Mouse (Mus musculus) left cerebral cortex, adult 11 months (tissue): ENCODE results near the gene Gja5.

Source experiments
- DNase-seq: peaks from one replicate; pipeline ENCODE4 v3.0.0; 2022; ENCODE audit warnings: low spot score

The Gja5 gene

DNA sequence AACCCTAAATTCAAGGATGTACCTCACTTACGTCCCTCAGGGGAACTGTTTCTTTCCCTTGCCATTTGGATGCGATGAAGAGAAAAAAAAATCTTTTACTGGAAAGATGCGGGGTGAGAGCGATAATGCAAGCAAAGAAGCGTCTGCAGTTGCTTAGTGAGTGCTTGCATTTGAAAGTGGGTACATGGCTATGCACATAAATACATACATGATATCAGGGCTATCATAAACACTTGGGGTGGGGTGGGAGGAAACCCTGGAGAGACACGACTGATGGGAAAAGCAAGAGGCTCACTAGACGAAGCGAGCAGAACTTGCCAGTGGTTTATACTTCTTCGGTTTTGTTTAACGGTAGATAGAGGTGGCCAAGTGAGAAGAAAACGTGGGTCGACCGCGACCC lies at the start of gene Gja5:
TSS of gene Gja5 (plus strand) at position 301 of the 400 bp plus-strand sequence.
- no peak for DNase-seq

- DNase-seq: no peak
These were observed 48.7 kb upstream of the Gja5 start for GRCm38 (mm10) chr3:96855833-96856232.

- no peak for DNase-seq
These were observed 44.0 kb upstream of the Gja5 start for GRCm38 (mm10) chr3:96860498-96860897.

GRCm38 (mm10) chr3:96867863-96868262 lies 36.6 kb upstream of the Gja5 start:
- DNase-seq: no peak

DNA sequence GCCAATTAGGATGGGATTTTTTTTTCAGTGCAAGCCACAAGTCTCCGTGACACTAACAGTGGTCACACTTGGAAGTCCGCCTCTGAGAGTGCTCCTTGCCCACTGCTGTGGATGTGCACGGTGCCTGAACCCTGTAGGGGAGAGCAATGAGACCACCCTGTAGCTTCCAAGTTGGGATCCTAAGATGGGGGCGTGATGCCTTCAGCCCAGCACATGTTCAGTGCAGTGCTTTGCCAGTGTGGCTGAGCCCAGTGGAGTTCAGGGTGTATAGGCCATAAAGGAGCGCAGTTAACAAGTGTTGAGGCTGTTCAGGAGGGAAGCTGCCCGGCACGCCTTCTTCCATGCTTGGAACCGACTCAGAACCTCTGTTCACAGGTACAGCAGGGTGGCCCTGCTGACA lies 35.9 kb upstream of the Gja5 start:
- DNase-seq: no peak

- DNase-seq: no peak
These were observed 35.4 kb upstream of the Gja5 start for GRCm38 (mm10) chr3:96869091-96869490.

DNA sequence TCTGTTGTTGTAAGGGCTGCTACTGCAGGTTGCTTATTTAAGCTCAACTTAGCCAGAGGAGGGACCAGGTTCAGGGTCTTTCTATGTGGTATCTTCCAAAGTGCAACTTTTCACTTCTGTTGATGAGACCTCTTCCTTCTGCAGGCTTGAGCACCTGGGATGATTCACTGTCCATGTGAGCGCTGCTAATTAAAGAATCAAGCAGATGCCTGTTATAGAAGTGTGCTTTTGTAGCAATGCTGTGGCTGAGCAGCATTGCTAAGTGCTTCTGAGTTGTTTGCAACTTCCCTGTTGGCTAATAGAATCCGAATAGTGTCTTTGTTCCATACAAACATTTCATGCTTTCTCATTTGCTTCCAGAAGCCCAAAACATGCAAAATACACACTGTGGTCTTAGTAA lies 34.2 kb upstream of the Gja5 start:
- no peak for DNase-seq

DNA sequence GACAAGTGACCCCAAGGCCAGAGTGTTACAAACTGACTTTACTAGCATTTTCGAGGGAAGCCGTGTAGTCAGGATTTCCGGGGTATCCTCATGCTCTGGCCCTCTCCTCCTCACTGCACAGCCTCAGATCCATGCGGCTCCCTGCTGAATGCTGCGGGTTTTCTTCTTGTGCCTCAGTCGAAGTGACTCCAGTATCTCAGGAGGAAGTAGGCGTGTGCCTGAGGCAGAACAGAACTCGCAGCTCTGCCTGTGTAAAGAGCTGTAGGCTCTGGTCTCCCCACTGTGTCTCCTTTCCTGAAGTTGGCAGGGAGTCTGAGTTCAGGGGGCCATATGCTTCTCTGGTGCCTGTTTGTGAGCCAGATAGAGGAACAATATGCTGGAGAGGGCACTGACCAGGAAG lies 33.4 kb upstream of the Gja5 start:
- DNase-seq: no peak

DNA sequence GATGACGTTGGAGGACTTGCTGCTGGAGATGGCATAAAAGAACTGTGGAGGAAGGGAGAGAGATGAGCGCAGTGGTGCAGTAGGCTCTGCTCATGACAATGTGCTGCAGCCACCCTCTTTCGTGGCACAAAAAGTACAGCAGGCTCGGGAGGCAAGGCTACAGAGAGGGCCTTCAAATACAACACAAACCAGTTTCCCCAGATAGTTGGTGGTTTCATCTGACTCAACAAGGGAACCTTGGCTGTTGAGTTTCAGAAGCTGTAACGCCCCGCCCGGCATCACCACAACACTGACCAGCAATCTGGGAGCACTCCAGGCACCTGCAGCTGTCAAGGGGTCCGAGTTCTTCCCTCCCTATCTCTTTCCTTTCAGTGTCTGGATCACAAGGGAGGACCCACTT lies 32.0 kb upstream of the Gja5 start:
- no peak for DNase-seq

DNA sequence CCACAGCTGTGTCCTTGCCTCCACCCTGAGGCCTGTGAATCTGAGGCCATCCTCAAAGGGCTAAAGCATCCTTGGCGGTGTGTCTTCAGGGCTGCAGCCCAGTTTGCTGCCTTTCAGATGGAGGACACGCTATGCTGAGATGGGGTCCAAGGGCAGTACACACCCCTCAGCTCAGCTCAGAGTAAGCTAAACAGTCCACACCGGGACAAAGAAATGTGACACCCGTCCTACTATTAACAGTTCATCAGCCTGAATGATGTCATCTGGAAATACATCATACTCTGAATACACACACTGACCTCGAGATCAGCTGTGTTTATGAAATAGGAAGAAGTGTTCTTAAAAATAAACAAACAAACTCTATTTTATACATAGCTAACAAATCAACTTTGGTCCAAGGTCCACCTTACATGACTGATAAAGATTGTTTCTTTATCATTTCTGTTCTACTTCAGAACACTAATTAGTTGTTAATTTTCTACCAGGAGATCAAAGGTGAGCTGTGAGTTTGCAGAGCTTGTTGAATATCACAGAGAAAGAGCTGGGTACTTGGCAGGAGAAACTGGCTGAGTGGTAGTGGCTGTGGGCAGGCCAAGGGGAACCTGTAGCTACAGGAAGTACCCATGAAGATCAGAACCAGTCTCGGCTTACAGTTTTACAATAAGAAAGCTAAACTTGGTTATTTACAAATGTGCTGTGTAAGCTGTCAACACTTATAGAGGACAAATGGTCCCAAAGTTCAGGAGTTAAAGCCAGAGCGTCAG lies 29.5 kb upstream of the Gja5 start:
- DNase-seq: no peak

DNA sequence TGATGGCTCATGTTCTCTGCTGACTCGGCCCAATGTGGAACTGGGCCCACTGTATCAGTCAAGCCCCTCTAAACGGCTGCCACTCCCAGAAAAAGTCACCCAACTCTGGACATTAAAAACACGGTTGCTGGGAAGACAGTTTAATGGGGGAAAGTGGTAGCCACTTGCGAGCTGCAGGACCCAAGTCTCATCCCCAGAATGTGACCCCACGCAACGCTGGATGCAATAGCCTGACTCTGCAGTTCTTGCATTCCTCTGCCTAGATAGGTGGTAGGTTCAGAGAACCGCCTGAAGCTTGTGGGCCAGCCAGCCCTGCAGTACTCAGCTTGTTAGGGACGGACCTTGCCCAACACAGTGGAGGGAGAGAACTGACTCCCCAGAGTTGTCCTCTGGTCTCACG lies 25.0 kb upstream of the Gja5 start:
- no peak for DNase-seq

DNA sequence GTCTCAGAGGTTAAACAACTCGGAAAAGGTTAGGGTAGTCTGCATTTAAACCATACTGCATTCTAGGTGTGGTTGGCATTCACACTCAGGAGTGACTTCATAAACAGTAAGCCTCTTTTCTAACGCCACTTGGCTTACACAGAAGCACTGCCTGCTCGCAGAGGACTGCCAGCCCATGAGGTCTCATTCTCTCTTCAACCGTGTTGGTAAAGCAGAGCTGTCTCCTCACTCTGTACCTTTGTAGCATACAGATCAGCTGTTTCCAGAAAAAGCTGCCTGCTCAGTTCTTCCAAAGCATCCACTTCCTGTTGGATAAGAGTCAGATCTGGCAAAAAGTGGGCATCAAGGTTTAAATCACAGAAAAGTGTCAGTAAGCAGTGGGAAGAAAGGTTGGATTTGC lies 24.1 kb upstream of the Gja5 start:
- no peak for DNase-seq

GRCm38 (mm10) chr3:96881557-96881956 lies 22.9 kb upstream of the Gja5 start:
- DNase-seq: no peak

GRCm38 (mm10) chr3:96882061-96882849 lies 22.2 kb upstream of the Gja5 start:
- no peak for DNase-seq

DNA sequence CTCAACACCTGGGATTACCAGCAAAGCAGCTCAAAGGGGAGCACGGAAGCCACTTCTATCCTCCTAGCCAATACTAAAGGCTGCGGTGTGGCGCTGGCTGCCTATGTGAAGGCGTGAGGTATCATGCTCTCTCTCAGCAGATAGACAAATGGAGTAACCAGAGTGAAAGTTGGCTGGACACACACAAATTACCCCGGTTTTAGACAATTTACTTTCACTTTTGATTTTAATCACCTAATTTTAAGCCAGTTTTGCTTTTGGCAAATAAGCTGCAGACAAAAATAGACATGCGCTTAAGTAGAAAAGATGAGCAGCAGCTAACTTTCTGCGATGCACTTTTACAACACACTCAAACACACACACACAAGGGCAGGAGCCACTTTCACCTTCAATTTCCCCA lies 20.8 kb upstream of the Gja5 start:
- DNase-seq: no peak

DNA sequence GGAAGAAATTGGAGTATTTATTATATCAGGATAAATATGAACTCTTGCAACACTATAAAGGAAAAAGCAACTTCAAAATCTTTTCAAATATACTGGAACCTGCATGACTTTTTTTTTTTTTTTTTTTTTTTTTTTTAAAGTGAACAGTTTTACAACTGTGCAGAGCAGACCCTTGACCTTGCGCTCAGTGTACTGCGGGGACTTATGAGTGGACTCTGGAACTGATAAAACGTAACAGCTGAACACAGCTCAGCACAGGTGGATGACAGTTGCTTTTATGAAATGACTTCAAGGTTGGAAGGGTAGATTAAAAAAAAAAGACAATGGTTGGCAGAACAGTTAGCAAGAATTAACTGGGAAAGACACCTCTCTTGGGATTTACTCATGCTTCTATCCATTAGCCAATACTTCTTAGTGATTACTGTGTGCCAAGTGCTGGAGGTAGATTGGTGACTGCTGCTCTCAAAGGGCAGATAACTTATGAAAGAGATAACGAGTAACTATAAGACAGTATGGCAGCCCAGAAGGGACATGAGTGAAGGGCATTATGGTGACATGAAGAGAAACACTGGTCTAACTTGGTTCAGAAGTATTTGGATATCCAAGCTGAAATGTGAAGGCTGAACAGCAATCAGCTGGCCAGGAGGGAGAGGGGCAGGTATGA lies 2.0 kb upstream of the Gja5 start:
- no peak for DNase-seq

GRCm38 (mm10) chr3:96904851-96905541 lies 503 bp downstream of the Gja5 start, which contains the start of gene Gpr89:
Gene Gpr89, minus strand, starts transcription at chr3:96905346.
- peak; percentile 87 for DNase-seq

GRCm38 (mm10) chr3:96905592-96905991 lies 1.1 kb downstream of the Gja5 start:
- DNase-seq: no peak

DNA sequence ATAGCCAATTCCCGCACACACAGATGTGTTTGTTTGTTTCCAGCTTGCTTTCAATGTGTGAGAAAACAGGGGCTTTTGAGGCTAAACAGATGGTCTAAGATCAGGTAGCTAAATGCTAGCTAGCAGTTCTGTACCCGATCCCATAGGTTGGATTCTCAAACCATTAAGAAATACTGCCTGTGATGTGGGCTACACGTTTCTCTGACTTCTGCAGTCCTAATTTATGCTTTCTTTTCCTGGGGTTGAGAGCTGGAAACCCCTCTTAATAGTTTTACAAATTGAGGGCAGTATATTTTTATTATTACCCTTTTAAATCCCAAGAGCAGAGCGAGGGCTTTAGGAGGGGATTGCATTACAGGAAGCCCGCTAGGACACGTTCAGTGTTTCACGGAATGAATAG lies 16.5 kb downstream of the Gja5 start:
- DNase-seq: no peak

DNA sequence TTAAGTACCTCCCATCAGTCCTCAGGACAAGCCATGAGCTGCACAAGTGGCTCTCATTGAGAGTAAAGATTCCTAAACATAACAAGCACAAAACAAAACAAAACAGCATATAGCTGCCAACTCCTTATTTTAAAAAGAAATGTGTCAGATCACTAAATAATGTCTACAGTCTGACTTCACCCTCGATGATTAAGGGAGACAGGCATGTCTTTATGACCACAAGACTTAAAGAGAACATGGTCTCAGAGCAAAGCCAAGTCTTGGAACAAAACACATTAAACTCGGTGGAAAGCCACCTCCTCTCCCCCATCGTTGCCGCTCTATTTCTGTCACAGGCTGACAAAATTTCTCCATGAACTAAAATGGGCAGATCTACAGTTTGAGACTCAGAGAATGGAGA lies 20.1 kb downstream of the Gja5 start:
- no peak for DNase-seq

- no peak for DNase-seq
These were observed 21.4 kb downstream of the Gja5 start, which contains the start of gene Gja8 for GRCm38 (mm10) chr3:96925920-96926319. Gene Gja8, minus strand, starts transcription at chr3:96926020.

GRCm38 (mm10) chr3:96931261-96931681 lies 26.8 kb downstream of the Gja5 start:
- no peak for DNase-seq
